Comparison of ENCODE assay signal across 9 mouse cellular contexts in genomic region chr19:37698273-37699160, GRCm38 (mm10). TPM values are rescaled to one million over a fixed set of nuclear protein-coding genes. Genes with fewer than 3 reads are reported as not detected.
DNase-seq lines count a peak whose midpoint lies in the region; ATAC-seq lines count a peak whose summit lies in the region.
"Had no signal": no experiment of that assay in that cellular context is flagged by ENCODE, and none has a peak within 500 bp of the region (broad histone marks: within the 10 kb centered on the region; RNA-seq: fewer than 3 reads in every experiment).

No protein-coding gene starts in this region.

- H3K4me2 ChIP-seq in kidney, embryonic 16.5 days (replicated peaks; ENCODE audit: low read depth, low read length): peak overlapping the region; percentile 65
- H3K4me2 ChIP-seq in embryonic facial prominence, embryonic 11.5 days (ENCODE audit: low read depth, low read length): peak overlapping the region; percentile 68
- peak overlapping the region; percentile 46 for H3K4me2 ChIP-seq in neural tube, embryonic 13.5 days

- peak overlapping the region; percentile 44 for H3K4me3 ChIP-seq in kidney, embryonic 16.5 days (ENCODE audit: low read length)
- peak overlapping the region; percentile 34 for H3K4me3 ChIP-seq in embryonic facial prominence, embryonic 11.5 days (ENCODE audit: low read depth, low read length)
- peak overlapping the region; percentile 45 for H3K4me3 ChIP-seq in limb, embryonic 10.5 days
- H3K4me3 ChIP-seq in neural tube, embryonic 13.5 days: peak overlapping the region; percentile 32

- H3K27ac ChIP-seq in kidney, embryonic 16.5 days (ENCODE audit: low read length): no peak overlapping the region
- no peak overlapping the region for H3K27ac ChIP-seq in embryonic facial prominence, embryonic 11.5 days (replicated peaks; ENCODE audit: low read depth, low read length)
- H3K27ac ChIP-seq in limb, embryonic 10.5 days: peak overlapping the region; percentile 30; the same call in 1 of the 2 replicates
- H3K27ac ChIP-seq in neural tube, embryonic 13.5 days (replicated peaks): no peak overlapping the region

- H3K4me1 ChIP-seq in kidney, embryonic 16.5 days (ENCODE audit: insufficient read depth, low read length): peaks cover 38% of the 10 kb centered on the region
- peaks cover 5% of the 10 kb centered on the region; the same call in 1 of the 2 replicates for H3K4me1 ChIP-seq in embryonic facial prominence, embryonic 11.5 days (ENCODE audit: control insufficient read depth, insufficient read depth, low read length)
- peaks cover 38% of the 10 kb centered on the region for H3K4me1 ChIP-seq in limb, embryonic 10.5 days
- H3K4me1 ChIP-seq in neural tube, embryonic 13.5 days (replicated peaks): peaks cover 36% of the 10 kb centered on the region

- under 1% methylated on average over 60 of the region's 63 CpGs for WGBS in kidney, embryonic 16.5 days
- WGBS in embryonic facial prominence, embryonic 11.5 days: under 1% methylated on average over 63 of the region's 63 CpGs
- under 1% methylated on average over 63 of the region's 63 CpGs for WGBS in limb, embryonic 10.5 days
- 1% methylated on average over 63 of the region's 63 CpGs for WGBS in neural tube, embryonic 13.5 days

- H3K27me3 ChIP-seq in kidney, embryonic 16.5 days (ENCODE audit: insufficient read depth, low read length): peaks cover 98% of the 10 kb centered on the region
- peaks cover 70% of the 10 kb centered on the region for H3K27me3 ChIP-seq in embryonic facial prominence, embryonic 11.5 days (ENCODE audit: control insufficient read depth, insufficient read depth, low read length)
- H3K27me3 ChIP-seq in limb, embryonic 10.5 days (ENCODE audit: low read depth, poor library complexity, severe bottlenecking): peaks cover 100% of the 10 kb centered on the region
- peaks cover 100% of the 10 kb centered on the region for H3K27me3 ChIP-seq in neural tube, embryonic 13.5 days

- peak overlapping the region; percentile 10; the same call in 1 of the 2 replicates for H3K9ac ChIP-seq in kidney, embryonic 16.5 days (replicated peaks; ENCODE audit: low read length)
- peak overlapping the region; percentile 43 for H3K9ac ChIP-seq in embryonic facial prominence, embryonic 11.5 days (replicated peaks; ENCODE audit: low read length)
- no peak overlapping the region; the same call in 1 of the 2 replicates for H3K9ac ChIP-seq in neural tube, embryonic 13.5 days

- no peak for ATAC-seq in kidney, embryonic 16.5 days (ENCODE audit: low FRiP score, low TSS enrichment)
- no peak for ATAC-seq in embryonic facial prominence, embryonic 11.5 days (replicated peaks; ENCODE audit: insufficient number of reproducible peaks, low FRiP score, low TSS enrichment, low read depth)
- ATAC-seq in neural tube, embryonic 13.5 days (ENCODE audit: low read depth): 0 out of 2 replicates have a peak, but pooled peaks have one; percentile 30

- no peaks in the 10 kb centered on the region for H3K9me3 ChIP-seq in kidney, embryonic 16.5 days (ENCODE audit: low read length)
- no peaks in the 10 kb centered on the region for H3K9me3 ChIP-seq in embryonic facial prominence, embryonic 11.5 days (replicated peaks; ENCODE audit: control insufficient read depth, low read length)
- no peaks in the 10 kb centered on the region for H3K9me3 ChIP-seq in limb, embryonic 10.5 days (replicated peaks)
- no peaks in the 10 kb centered on the region for H3K9me3 ChIP-seq in neural tube, embryonic 13.5 days

- H3K36me3 ChIP-seq in kidney, embryonic 16.5 days (ENCODE audit: insufficient read depth, low read length): no peaks in the 10 kb centered on the region
- no peaks in the 10 kb centered on the region for H3K36me3 ChIP-seq in embryonic facial prominence, embryonic 11.5 days (replicated peaks; ENCODE audit: control insufficient read depth, insufficient read depth, low read depth, low read length)
- H3K36me3 ChIP-seq in limb, embryonic 10.5 days: no peaks in the 10 kb centered on the region
- H3K36me3 ChIP-seq in neural tube, embryonic 13.5 days: no peaks in the 10 kb centered on the region

- no peak for DNase-seq in kidney, adult 18-20 months
- peak; percentile 43 for DNase-seq in embryonic facial prominence, embryonic 11.5 days (ENCODE audit: low spot score)
- peak; percentile 69 for DNase-seq in limb, embryonic 10.5 days (ENCODE audit: low spot score)
- no peak for DNase-seq in adrenal gland, postnatal 10 days
- no peak for DNase-seq in urinary bladder, postnatal 36 days (ENCODE audit: low spot score in 2 of 2)
- no peak for DNase-seq in spleen, postnatal 4 days (ENCODE audit: low spot score in 2 of 2)

RNA-seq across cellular contexts. Expression of gene Cyp26a1, which starts 0.9 kb away (rescaled TPM):
- 1.8 and 3.1 TPM in 2 replicates for polyA plus RNA-seq in kidney, embryonic 16.5 days (2015; fragmentation: Nextera tagmentation; extraction: Ambion mirVana)
- 16.4 and 20.6 TPM in 2 replicates for polyA plus RNA-seq in embryonic facial prominence, embryonic 11.5 days (2014; fragmentation: Nextera tagmentation; extraction: Ambion mirVana)
- 3.6 and 4.2 TPM in 2 replicates for polyA plus RNA-seq in limb, embryonic 10.5 days (2016; fragmentation: Nextera tagmentation; extraction: Ambion mirVana)
- polyA plus RNA-seq in neural tube, embryonic 13.5 days (2015; fragmentation: Nextera tagmentation; extraction: Ambion mirVana): 1.0 and 2.8 TPM in 2 replicates
- total RNA-seq in adrenal gland, postnatal 10 days (2021): under 1 TPM in 1 of 2 experiments, not detected in 1; 0.36 TPM

RNA-seq across cellular contexts. Expression of gene Cyp26c1, which starts 13.1 kb away (rescaled TPM):
- polyA plus RNA-seq in kidney, embryonic 16.5 days (2015; fragmentation: Nextera tagmentation; extraction: Ambion mirVana): 0.11 and 0.13 TPM in 2 replicates
- polyA plus RNA-seq in embryonic facial prominence, embryonic 11.5 days (2014; fragmentation: Nextera tagmentation; extraction: Ambion mirVana): 2.6 and 3.3 TPM in 2 replicates
- 0.49 TPM in 1 of 2 replicates, not detected in the other for polyA plus RNA-seq in limb, embryonic 10.5 days (2016; fragmentation: Nextera tagmentation; extraction: Ambion mirVana)
- not detected in 2 replicates for polyA plus RNA-seq in neural tube, embryonic 13.5 days (2015; fragmentation: Nextera tagmentation; extraction: Ambion mirVana)
- total RNA-seq in adrenal gland, postnatal 10 days (2021): under 1 TPM; 0.15 TPM
- total RNA-seq: gastrocnemius, adult 8-10 months had no signal

Comparison
In these comparisons a context has a peak if more than half of its experiments do, and no peak if none do; other contexts are left out.
1. DNase-seq: peak in embryonic facial prominence, embryonic 11.5 days (single experiment) and limb, embryonic 10.5 days (single experiment); none in kidney, adult 18-20 months (single experiment), adrenal gland, postnatal 10 days (single experiment), urinary bladder, postnatal 36 days (0 of 2) and spleen, postnatal 4 days (0 of 2).
2. Peak in every context shown above with its lines, with median percentiles within 50 percentile points of each other: H3K4me2 ChIP-seq and H3K4me3 ChIP-seq.